Mouse (Mus musculus) limb, embryonic 14.5 days (tissue): Measurements from ENCODE around the gene Il17rc. TPM values are rescaled to one million over a fixed set of nuclear protein-coding genes. Genes with fewer than 3 reads are reported as not detected.

Experiments used
- ATAC-seq: fragments of 200-750 bp; cut with Nextera tagmentation; 2 replicates; pipeline ENCODE4 v1.8.0; 2017; ENCODE audit warnings: low read depth, moderate number of reproducible peaks, moderate TSS enrichment; ENCODE audit not compliant: low FRiP score
- DNase-seq: peaks from one replicate; pipeline ENCODE4 v3.0.0-alpha.2; 2015; ENCODE audit warnings: low spot score
- H3K27ac ChIP-seq: fragments of 300-500 bp; sonication (generic); replicated peaks from 2 replicates; pipeline ENCODE4 v1.5.1; 2014; ENCODE audit warnings: low read depth, mild to moderate bottlenecking, low read length, moderate library complexity, mixed read lengths
- H3K27me3 ChIP-seq: fragments of 300-500 bp; sonication (generic); 2 replicates; pipeline ENCODE4 v1.6.1; 2014; ENCODE audit warnings: low read length, mixed read lengths; ENCODE audit not compliant: control insufficient read depth, insufficient read depth
- H3K36me3 ChIP-seq: fragments of 300-500 bp; sonication (generic); 2 replicates; pipeline ENCODE4 v1.6.1; 2014; ENCODE audit warnings: mild to moderate bottlenecking, low read length, moderate library complexity, mixed read lengths; ENCODE audit not compliant: control insufficient read depth, insufficient read depth
- H3K4me1 ChIP-seq: fragments of 300-500 bp; sonication (generic); 2 replicates; pipeline ENCODE4 v1.6.1; 2014; ENCODE audit warnings: antibody characterized with exemption, low read length, mixed read lengths; ENCODE audit not compliant: control insufficient read depth, insufficient read depth
- H3K4me2 ChIP-seq: fragments of 300-500 bp; sonication (generic); replicated peaks from 2 replicates; pipeline ENCODE4 v1.6.1; 2014; ENCODE audit warnings: low read depth, mild to moderate bottlenecking, low read length, moderate library complexity; ENCODE audit not compliant: severe bottlenecking
- H3K4me3 ChIP-seq: fragments of 300-500 bp; sonication (generic); replicated peaks from 2 replicates; pipeline ENCODE4 v1.5.1; 2014; ENCODE audit warnings: low read length
- H3K9ac ChIP-seq: fragments of 300-500 bp; sonication (generic); 2 replicates; pipeline ENCODE4 v1.6.1; 2014; ENCODE audit warnings: mild to moderate bottlenecking, low read depth, low read length, moderate library complexity; ENCODE audit not compliant: severe bottlenecking
- H3K9me3 ChIP-seq: fragments of 300-500 bp; sonication (generic); 2 replicates; pipeline ENCODE4 v1.6.1; 2016; ENCODE audit warnings: low read length; ENCODE audit not compliant: control insufficient read depth
- POLR2A ChIP-seq: fragments of 200-500 bp; IDR thresholded peaks from 2 replicates; pipeline ENCODE4 v1.8.0; 2012; ENCODE audit warnings: inconsistent platforms, mild to moderate bottlenecking, moderate library complexity, borderline replicate concordance; ENCODE audit not compliant: insufficient read depth, insufficient read length; ENCODE audit errors: extremely low read depth
- WGBS: fragments of 180-500 bp; shearing (Covaris S2); extraction: QIAGEN DNeasy Blood & Tissue Kit; methylation state at CpG from one replicate; pipeline ENCODE4 v1.1.7; 2014; 5-methylcytosine and 5-hydroxymethylcytosine counted together
- polyA plus RNA-seq, 2 experiments: library from polyadenylated mRNA; depleted of rRNA in 1 of 2; stranded (reverse) in 1 of 2; unstranded in 1 of 2; fragments of >200 nt; fragmentation: Nextera tagmentation in 1 of 2; extraction: Ambion mirVana in 1 of 2; gene quantifications; 2 replicates each; pipeline versions ENCODE4 v1.2.1 to v1.2.3; 2012 to 2014

Gene Il17rc
- polyA plus RNA-seq, 2 experiments, result 21.5 to 28.2 TPM

- no peaks in the 10 kb centered on the region for H3K27me3 ChIP-seq
- peak; percentile 84 for DNase-seq
- 66% methylated on average over 2 of the region's 2 CpGs for WGBS
These were observed 19.4 kb upstream of the Il17rc start for GRCm38 (mm10) chr6:113451839-113452238.

GRCm38 (mm10) chr6:113455007-113455406, 16.2 kb upstream of the Il17rc start:
- ATAC-seq, result no peak
- no peak overlapping the region for H3K9ac ChIP-seq
- no peak for DNase-seq
- WGBS, result 66% methylated on average over 5 of the region's 5 CpGs
- no peaks in the 10 kb centered on the region; the same call in 1 of the 2 replicates for H3K4me1 ChIP-seq
- no peak overlapping the region for H3K4me2 ChIP-seq
- no peak overlapping the region for H3K27ac ChIP-seq
- no peaks in the 10 kb centered on the region for H3K9me3 ChIP-seq
- H3K4me3 ChIP-seq, result no peak overlapping the region
- H3K36me3 ChIP-seq, result no peaks in the 10 kb centered on the region
- TF ChIP-seq POLR2A, result no peak
- no peaks in the 10 kb centered on the region for H3K27me3 ChIP-seq

More at GRCm38 (mm10) chr6:113451839-113452238, 19.4 kb upstream of the Il17rc start:
- peak; percentile 70 for ATAC-seq
- no peaks in the 10 kb centered on the region; the same call in 1 of the 2 replicates for H3K4me1 ChIP-seq
- TF ChIP-seq POLR2A, result no peak
- H3K27ac ChIP-seq, result no peak overlapping the region
- no peak overlapping the region for H3K4me2 ChIP-seq
- no peak overlapping the region for H3K4me3 ChIP-seq
- H3K9me3 ChIP-seq, result no peaks in the 10 kb centered on the region
- H3K9ac ChIP-seq, result no peak overlapping the region
- H3K36me3 ChIP-seq, result peaks cover 21% of the 10 kb centered on the region

- TF ChIP-seq POLR2A, result no peak
- 62% methylated on average over 10 of the region's 10 CpGs for WGBS
- Histone ChIP-seq H3K4me1 (no peaks in the 10 kb centered on the region), H3K27ac (no peak within 1 kb of the TSS), H3K9me3 (no peaks in the 10 kb centered on the region), H3K4me2 (no peak within 1 kb of the TSS), H3K27me3 (no peaks in the 10 kb centered on the region), H3K36me3 (no peaks in the 10 kb centered on the region), H3K9ac (no peak within 1 kb of the TSS), H3K4me3 (no peak within 1 kb of the TSS)
- no peak for ATAC-seq
- no peak for DNase-seq
These were observed 13.2 kb upstream of the Il17rc start, which contains the start of gene Il17re for GRCm38 (mm10) chr6:113457952-113458534. Gene Il17re (plus strand): TSS chr6:113458484.

GRCm38 (mm10) chr6:113458635-113459034, 12.6 kb upstream of the Il17rc start:
- ATAC-seq (no peak), DNase-seq (no peak)
- no peaks in the 10 kb centered on the region for H3K9me3 ChIP-seq
- H3K27ac ChIP-seq, result no peak overlapping the region
- H3K4me1 ChIP-seq, result no peaks in the 10 kb centered on the region
- H3K4me2 ChIP-seq, result no peak overlapping the region
- H3K4me3 ChIP-seq, result no peak overlapping the region
- H3K9ac ChIP-seq, result no peak overlapping the region
- no peaks in the 10 kb centered on the region for H3K36me3 ChIP-seq
- 41% methylated on average over 9 of the region's 10 CpGs for WGBS
- H3K27me3 ChIP-seq, result no peaks in the 10 kb centered on the region
- no peak for TF ChIP-seq POLR2A

- no peaks in the 10 kb centered on the region for H3K4me1 ChIP-seq
- no peaks in the 10 kb centered on the region for H3K36me3 ChIP-seq
- TF ChIP-seq POLR2A, result no peak
- no peak overlapping the region for H3K9ac ChIP-seq
- no peak overlapping the region for H3K27ac ChIP-seq
- no peaks in the 10 kb centered on the region for H3K27me3 ChIP-seq
- no peak for DNase-seq
- no peak for ATAC-seq
- no peak overlapping the region for H3K4me2 ChIP-seq
- H3K9me3 ChIP-seq, result no peaks in the 10 kb centered on the region
- 59% methylated on average over 7 of the region's 7 CpGs for WGBS
- H3K4me3 ChIP-seq, result no peak overlapping the region
These were observed 7.2 kb upstream of the Il17rc start for GRCm38 (mm10) chr6:113464040-113464439.

GRCm38 (mm10) chr6:113465602-113466001, 5.6 kb upstream of the Il17rc start:
- peaks cover 3% of the 10 kb centered on the region; the same call in 1 of the 2 replicates for H3K4me1 ChIP-seq
- 51% methylated on average over 5 of the region's 5 CpGs for WGBS
- no peak overlapping the region for H3K27ac ChIP-seq
- H3K36me3 ChIP-seq, result no peaks in the 10 kb centered on the region
- DNase-seq (no peak), ATAC-seq (no peak)
- H3K4me2 ChIP-seq, result no peak overlapping the region
- H3K9ac ChIP-seq, result no peak overlapping the region
- H3K27me3 ChIP-seq, result peaks cover 11% of the 10 kb centered on the region
- TF ChIP-seq POLR2A, result no peak
- H3K4me3 ChIP-seq, result no peak overlapping the region
- H3K9me3 ChIP-seq, result no peaks in the 10 kb centered on the region
